Mouse (Mus musculus): ENCODE results near the gene Tfpt.

- no peak for TF ChIP-seq CTCF (IDR thresholded peaks at IDR 0.05; ENCODE audit: low read depth, low read length)
- TF ChIP-seq POLR2A (IDR thresholded peaks at IDR 0.05; ENCODE audit: extremely low read depth, insufficient read depth, low read length), result no peak
These were observed 20.6 kb downstream of the Tfpt start for GRCm38 (mm10) chr7:3609082-3609481.

Measured in liver, adult 2 months (tissue).